ENCODE assay signal across 19 mouse cellular contexts in the genomic region with DNA sequence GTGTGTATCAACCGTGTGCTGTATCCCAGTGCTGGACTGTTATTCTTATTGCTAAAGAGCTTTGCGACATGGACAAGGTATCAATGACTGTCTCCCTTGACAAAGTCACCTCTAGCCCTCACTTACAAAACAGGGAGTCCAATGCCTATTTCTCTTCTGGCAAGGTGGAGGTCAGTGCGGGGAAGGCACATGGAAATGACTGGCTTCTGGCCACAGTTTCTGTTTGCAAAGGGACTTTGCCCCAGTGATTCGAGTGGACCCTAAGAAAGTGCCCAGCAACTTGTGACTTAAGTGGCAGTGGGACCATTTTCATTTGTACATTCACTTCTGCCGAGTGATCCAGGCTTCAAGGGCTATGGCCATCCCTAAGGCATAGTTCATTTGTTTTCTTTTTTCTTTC. TPM values are rescaled to one million over a fixed set of nuclear protein-coding genes. Genes with fewer than 3 reads are reported as not detected.
DNase-seq lines count a peak whose midpoint lies in the region; ATAC-seq and TF ChIP-seq lines count a peak whose summit lies in the region.
"Had no signal": no experiment of that assay in that cellular context is flagged by ENCODE, and none has a peak within 500 bp of the region (broad histone marks: within the 10 kb centered on the region; RNA-seq: fewer than 3 reads in every experiment).

No protein-coding gene starts in this region.

- peaks cover 32% of the 10 kb centered on the region; the same call in 1 of the 2 replicates for H3K79me2 ChIP-seq in liver, adult 2 months (ENCODE audit: control insufficient read depth, insufficient read depth, low read length)

- no peaks in the 10 kb centered on the region for H3K36me3 ChIP-seq in heart, embryonic 10.5 days
- H3K36me3 ChIP-seq in liver, adult 2 months (ENCODE audit: control insufficient read depth, insufficient read depth, low read length) = no peaks in the 10 kb centered on the region
- no peaks in the 10 kb centered on the region for H3K36me3 ChIP-seq in liver, embryonic 11.5 days (ENCODE audit: control insufficient read depth, insufficient read depth, low read length)
- H3K36me3 ChIP-seq in stomach, embryonic 15.5 days = no peaks in the 10 kb centered on the region
- no peaks in the 10 kb centered on the region for H3K36me3 ChIP-seq in stomach, postnatal 0 days (ENCODE audit: control insufficient read depth, insufficient read depth, low read length)
- no peaks in the 10 kb centered on the region for H3K36me3 ChIP-seq in forebrain, embryonic 12.5 days (replicated peaks)
- no peaks in the 10 kb centered on the region for H3K36me3 ChIP-seq in thymus, adult 2 months (ENCODE audit: control insufficient read depth, insufficient read depth, low read length)
- H3K36me3 ChIP-seq: midbrain, embryonic 15.5 days had no signal

- no peak for TF ChIP-seq POLR2A in liver, adult 2 months (IDR thresholded peaks at IDR 0.05; ENCODE audit: extremely low read depth, insufficient read depth, low read length)
- TF ChIP-seq POLR2A in thymus, adult 2 months (IDR thresholded peaks at IDR 0.05; ENCODE audit: control insufficient read depth, extremely low read depth, insufficient read depth, low read length, poor library complexity) = no peak

- 74% methylated on average over 5 of the region's 5 CpGs for WGBS in heart, embryonic 10.5 days
- 23% methylated on average over 5 of the region's 5 CpGs for WGBS in liver, adult 2 months
- WGBS in liver, embryonic 11.5 days = 71% methylated on average over 5 of the region's 5 CpGs
- 59% methylated on average over 5 of the region's 5 CpGs for WGBS in stomach, embryonic 15.5 days
- WGBS in stomach, postnatal 0 days = 40% methylated on average over 5 of the region's 5 CpGs
- WGBS in forebrain, embryonic 12.5 days = 84% methylated on average over 5 of the region's 5 CpGs
- WGBS in thymus, adult 2 months = 88% methylated on average over 5 of the region's 5 CpGs

- no peak for TF ChIP-seq EP300 in stomach, postnatal 0 days (optimal IDR thresholded peaks at IDR 0.05)

- 0 out of 2 replicates have a peak overlapping the region, but pooled peaks have one; percentile 56 for H3K27ac ChIP-seq in heart, embryonic 10.5 days
- H3K27ac ChIP-seq in liver, adult 2 months (replicated peaks; ENCODE audit: insufficient read depth, low read depth, low read length) = no peak overlapping the region
- no peak overlapping the region for H3K27ac ChIP-seq in liver, embryonic 11.5 days (ENCODE audit: low read depth, low read length)
- peak overlapping the region; percentile 98; the same call in 1 of the 2 replicates for H3K27ac ChIP-seq in stomach, embryonic 15.5 days
- no peak overlapping the region for H3K27ac ChIP-seq in stomach, postnatal 0 days (replicated peaks)
- H3K27ac ChIP-seq in forebrain, embryonic 12.5 days = no peak overlapping the region
- H3K27ac ChIP-seq in thymus, adult 2 months (ENCODE audit: control insufficient read depth, insufficient read depth, low read length) = no peak overlapping the region
- H3K27ac ChIP-seq: heart, adult 2 months; hindbrain, postnatal 0 days; liver, embryonic 14.5 days; midbrain, embryonic 15.5 days had no signal

- no peak for ATAC-seq in liver, embryonic 11.5 days (replicated peaks; ENCODE audit: low FRiP score)
- ATAC-seq in stomach, embryonic 15.5 days (ENCODE audit: insufficient read depth, low FRiP score, low read depth) = no peak
- ATAC-seq in stomach, postnatal 0 days (ENCODE audit: low FRiP score, low TSS enrichment) = no peak
- no peak for ATAC-seq in forebrain, embryonic 12.5 days (ENCODE audit: low FRiP score)
- ATAC-seq: forebrain, embryonic 16.5 days; hindbrain, postnatal 0 days; midbrain, embryonic 15.5 days had no signal

- H3K9ac ChIP-seq in liver, adult 2 months (ENCODE audit: low read depth, low read length) = no peak overlapping the region
- no peak overlapping the region for H3K9ac ChIP-seq in liver, embryonic 11.5 days (ENCODE audit: low read depth, low read length)
- no peak overlapping the region for H3K9ac ChIP-seq in stomach, embryonic 15.5 days
- no peak overlapping the region for H3K9ac ChIP-seq in stomach, postnatal 0 days (ENCODE audit: low read length)
- H3K9ac ChIP-seq in forebrain, embryonic 12.5 days = no peak overlapping the region
- H3K9ac ChIP-seq: liver, embryonic 14.5 days; midbrain, embryonic 15.5 days had no signal

- H3K9me3 ChIP-seq in heart, embryonic 10.5 days = no peaks in the 10 kb centered on the region
- no peaks in the 10 kb centered on the region for H3K9me3 ChIP-seq in liver, embryonic 11.5 days (ENCODE audit: control insufficient read depth, low read length)
- no peaks in the 10 kb centered on the region for H3K9me3 ChIP-seq in stomach, embryonic 15.5 days
- H3K9me3 ChIP-seq in stomach, postnatal 0 days (ENCODE audit: control insufficient read depth, low read length) = no peaks in the 10 kb centered on the region
- H3K9me3 ChIP-seq in forebrain, embryonic 12.5 days = no peaks in the 10 kb centered on the region
- H3K9me3 ChIP-seq: megakaryocyte, embryonic 14.5 days; midbrain, embryonic 15.5 days had no signal

- no peak for DNase-seq in heart, embryonic 10.5 days (ENCODE audit: low spot score)
- no peak for DNase-seq in heart, postnatal 25 days (ENCODE audit: low spot score)
- DNase-seq in liver, adult 2 months (ENCODE audit: extremely low read depth, low read depth, low spot score) = peak; percentile 79
- DNase-seq in liver, embryonic 11.5 days (ENCODE audit: low spot score) = no peak
- no peak for DNase-seq in stomach, postnatal 0 days (ENCODE audit: low spot score)
- DNase-seq in thymus, adult 2 months = no peak
- DNase-seq: adrenal gland, postnatal 36 days; cerebellum, adult 2 months; gastrocnemius, postnatal 10 days; heart, adult 2 months; thymus, adult 18-20 months had no signal

- H3K4me3 ChIP-seq in heart, embryonic 10.5 days = no peak overlapping the region
- no peak overlapping the region for H3K4me3 ChIP-seq in liver, adult 2 months (ENCODE audit: insufficient read depth, low read depth, low read length)
- H3K4me3 ChIP-seq in liver, embryonic 11.5 days (ENCODE audit: low read depth, low read length) = no peak overlapping the region
- no peak overlapping the region for H3K4me3 ChIP-seq in stomach, embryonic 15.5 days (replicated peaks)
- H3K4me3 ChIP-seq in stomach, postnatal 0 days (ENCODE audit: low read depth, low read length) = no peak overlapping the region
- no peak overlapping the region for H3K4me3 ChIP-seq in forebrain, embryonic 12.5 days (replicated peaks)
- no peak overlapping the region for H3K4me3 ChIP-seq in thymus, adult 2 months (ENCODE audit: control insufficient read depth, insufficient read depth, low read length)
- H3K4me3 ChIP-seq: erythroblast, embryonic 14.5 days; heart, adult 2 months; midbrain, embryonic 15.5 days had no signal

- no peak overlapping the region for H3K4me2 ChIP-seq in liver, embryonic 11.5 days
- no peak overlapping the region for H3K4me2 ChIP-seq in stomach, embryonic 15.5 days
- H3K4me2 ChIP-seq in stomach, postnatal 0 days (replicated peaks; ENCODE audit: low read depth) = no peak overlapping the region
- H3K4me2 ChIP-seq in forebrain, embryonic 12.5 days = no peak overlapping the region
- H3K4me2 ChIP-seq: midbrain, embryonic 15.5 days had no signal

- intact Hi-C loops in heart, postnatal 25 days (cut with DNase I) = no loop called here

- no peak for TF ChIP-seq CTCF in liver, adult 2 months (IDR thresholded peaks at IDR 0.05; ENCODE audit: low read depth, low read length)
- no peak for TF ChIP-seq CTCF in stomach, postnatal 0 days (IDR thresholded peaks at IDR 0.05; ENCODE audit: low read depth)
- no peak for TF ChIP-seq CTCF in thymus, adult 2 months (IDR thresholded peaks at IDR 0.05; ENCODE audit: borderline replicate concordance, control insufficient read depth, extremely low read depth, insufficient read depth, low read length, poor library complexity)

- H3K4me1 ChIP-seq in heart, embryonic 10.5 days = peaks cover 89% of the 10 kb centered on the region
- peaks cover 39% of the 10 kb centered on the region for H3K4me1 ChIP-seq in liver, adult 2 months (ENCODE audit: control insufficient read depth, insufficient read depth, low read length)
- peaks cover 72% of the 10 kb centered on the region for H3K4me1 ChIP-seq in liver, embryonic 11.5 days (replicated peaks; ENCODE audit: control insufficient read depth, insufficient read depth, low read length)
- peaks cover 78% of the 10 kb centered on the region for H3K4me1 ChIP-seq in stomach, embryonic 15.5 days
- peaks cover 42% of the 10 kb centered on the region for H3K4me1 ChIP-seq in stomach, postnatal 0 days (replicated peaks; ENCODE audit: control insufficient read depth, insufficient read depth)
- H3K4me1 ChIP-seq in forebrain, embryonic 12.5 days = peaks cover 74% of the 10 kb centered on the region
- peaks cover 61% of the 10 kb centered on the region for H3K4me1 ChIP-seq in thymus, adult 2 months (replicated peaks; ENCODE audit: control insufficient read depth, insufficient read depth, low read length)

- H3K27me3 ChIP-seq in heart, embryonic 10.5 days (ENCODE audit: insufficient read depth, poor library complexity, severe bottlenecking) = no peaks in the 10 kb centered on the region
- no peaks in the 10 kb centered on the region for H3K27me3 ChIP-seq in liver, adult 2 months (ENCODE audit: control insufficient read depth, insufficient read depth, low read length)
- no peaks in the 10 kb centered on the region for H3K27me3 ChIP-seq in liver, embryonic 11.5 days (replicated peaks; ENCODE audit: control insufficient read depth, insufficient read depth, low read length)
- no peaks in the 10 kb centered on the region for H3K27me3 ChIP-seq in stomach, embryonic 15.5 days (replicated peaks)
- H3K27me3 ChIP-seq in stomach, postnatal 0 days (ENCODE audit: control insufficient read depth, insufficient read depth, low read length) = no peaks in the 10 kb centered on the region
- H3K27me3 ChIP-seq in forebrain, embryonic 12.5 days = no peaks in the 10 kb centered on the region
- H3K27me3 ChIP-seq in thymus, adult 2 months (ENCODE audit: control insufficient read depth, insufficient read depth, low read length) = no peaks in the 10 kb centered on the region
- H3K27me3 ChIP-seq: megakaryocyte, embryonic 14.5 days; midbrain, embryonic 15.5 days had no signal

RNA-seq across cellular contexts. Expression of a gene that starts 5.6 kb away (rescaled TPM):
- 21.2 and 32.5 TPM in 2 replicates for polyA plus RNA-seq in heart, embryonic 10.5 days (2016; fragmentation: Nextera tagmentation; extraction: Ambion mirVana)
- 10 to 100 TPM; 23.4 to 24.4 TPM for total RNA-seq in heart, postnatal 25 days (2021)
- 2.7 and 3.4 TPM in 2 replicates for total RNA-seq in liver, adult 2 months (2014; rRNA removed)
- 9.0 and 12.9 TPM in 2 replicates for polyA plus RNA-seq in liver, adult 2 months (2012; rRNA removed)
- 18.6 and 24.2 TPM in 2 replicates for polyA plus RNA-seq in liver, embryonic 11.5 days (2014; fragmentation: Nextera tagmentation; extraction: Ambion mirVana)
- 21.7 and 24.4 TPM in 2 replicates for polyA plus RNA-seq in stomach, embryonic 15.5 days (2015; fragmentation: Nextera tagmentation; extraction: Ambion mirVana)
- polyA plus RNA-seq in stomach, postnatal 0 days (2015; fragmentation: Nextera tagmentation; extraction: Ambion mirVana) = 10.6 and 10.7 TPM in 2 replicates
- polyA plus RNA-seq in forebrain, embryonic 12.5 days (2016; fragmentation: Nextera tagmentation; extraction: Ambion mirVana) = 34.2 and 35.1 TPM in 2 replicates
- 205 and 240 TPM in 2 replicates for polyA plus RNA-seq in thymus, adult 2 months (2012; rRNA removed)

Comparison
In these comparisons a context has a peak if more than half of its experiments do, and no peak if none do; other contexts are left out.
1. H3K27ac ChIP-seq: peak in heart, embryonic 10.5 days (single experiment) and stomach, embryonic 15.5 days (single experiment); none in liver, adult 2 months (single experiment), liver, embryonic 11.5 days (single experiment), stomach, postnatal 0 days (single experiment), forebrain, embryonic 12.5 days (single experiment) and thymus, adult 2 months (single experiment).